Mouse (Mus musculus) CH12.LX (cell line): Measurements from ENCODE around the gene Evi5. TPM values are rescaled to one million over a fixed set of nuclear protein-coding genes. Genes with fewer than 3 reads are reported as not detected.

Experiments used
- DNase-seq: peaks from one replicate; pipeline ENCODE4 v3.0.0-alpha.2; 2013; ENCODE audit errors: extremely low read depth
- H3K27ac ChIP-seq: 2 replicates; pipeline ENCODE4 v1.5.1; 2012; ENCODE audit warnings: low read depth, mild to moderate bottlenecking, control low read depth, moderate library complexity; ENCODE audit not compliant: insufficient read depth
- H3K27me3 ChIP-seq: replicated peaks from 2 replicates; pipeline ENCODE3; 2012; ENCODE audit warnings: inconsistent platforms
- H3K36me3 ChIP-seq, 2 experiments: replicated peaks in 1 of 2; 2 replicates each; pipeline versions ENCODE3 to v1.6.1; 2012; ENCODE audit warnings: inconsistent platforms in 1 of 2, low read length in 1 of 2, mild to moderate bottlenecking in 1 of 2, mixed read lengths in 1 of 2, moderate library complexity in 1 of 2; ENCODE audit not compliant: control insufficient read depth in 1 of 2, insufficient read depth in 1 of 2
- H3K4me1 ChIP-seq, 2 experiments: 2 replicates each; pipeline ENCODE4 v1.6.1; 2012; ENCODE audit warnings: inconsistent platforms in 1 of 2, moderate library complexity in 1 of 2; ENCODE audit not compliant: insufficient read depth in 2 of 2, control insufficient read depth in 1 of 2
- H3K4me2 ChIP-seq: 2 replicates; pipeline ENCODE4 v1.6.1; 2012; ENCODE audit warnings: low read depth, mild to moderate bottlenecking, control low read depth; ENCODE audit not compliant: poor library complexity, insufficient read depth, severe bottlenecking
- H3K4me3 ChIP-seq, 3 experiments: fragments of 150-350 bp in 1 of 3; sonication (generic) in 1 of 3; replicated peaks in 1 of 3; 2 replicates each; pipeline versions ENCODE3 to v1.5.1; 2011 to 2012; ENCODE audit warnings: low read depth in 2 of 3, low read length in 2 of 3, mild to moderate bottlenecking in 2 of 3, moderate library complexity in 2 of 3, control low read depth in 1 of 3, improper control_type of control experiment in 1 of 3, inconsistent platforms in 1 of 3, mixed read lengths in 1 of 3; ENCODE audit not compliant: poor library complexity in 1 of 3
- H3K79me2 ChIP-seq: replicated peaks from 2 replicates; pipeline ENCODE4 v1.6.1; 2012; ENCODE audit warnings: mild to moderate bottlenecking, moderate library complexity; ENCODE audit not compliant: control insufficient read depth, poor library complexity, insufficient read depth, severe bottlenecking; ENCODE audit errors: extremely low read depth
- H3K9ac ChIP-seq: 2 replicates; pipeline ENCODE4 v1.6.1; 2012; ENCODE audit warnings: low read depth, mild to moderate bottlenecking, control low read depth, moderate library complexity; ENCODE audit not compliant: insufficient read depth
- H3K9me3 ChIP-seq: replicated peaks from 2 replicates; pipeline ENCODE3; 2012; ENCODE audit warnings: low read length, inconsistent platforms, mixed read lengths
- BHLHE40 ChIP-seq: IDR thresholded peaks from 2 replicates; pipeline ENCODE4 v1.6.1; 2011; ENCODE audit warnings: mild to moderate bottlenecking, low read depth, low read length, improper control_type of control experiment
- CHD1 ChIP-seq: IDR thresholded peaks from 2 replicates; pipeline ENCODE4 v1.6.1; 2012; ENCODE audit warnings: low read depth, low read length, improper control_type of control experiment, inconsistent platforms
- CTCF ChIP-seq, 2 experiments: IDR thresholded peaks in 1 of 2; conservative IDR thresholded peaks in 1 of 2; 2 replicates each; pipeline ENCODE4 v1.5.1; 2011 to 2012; ENCODE audit warnings: low read depth in 2 of 2, low read length in 2 of 2, improper control_type of control experiment in 1 of 2, inconsistent platforms in 1 of 2, mild to moderate bottlenecking in 1 of 2, moderate library complexity in 1 of 2
- E2F4 ChIP-seq: IDR thresholded peaks from 2 replicates; pipeline ENCODE4 v1.6.1; 2011; ENCODE audit warnings: low read depth, low read length, improper control_type of control experiment; ENCODE audit not compliant: insufficient replicate concordance
- ETS1 ChIP-seq: conservative IDR thresholded peaks from 2 replicates; pipeline ENCODE4 v1.6.1; 2012; ENCODE audit warnings: low read depth, mild to moderate bottlenecking, inconsistent platforms, low read length, improper control_type of control experiment, moderate library complexity
- GABPA ChIP-seq: IDR thresholded peaks from 2 replicates; pipeline ENCODE4 v1.6.1; 2012; ENCODE audit warnings: low read depth, low read length, improper control_type of control experiment, inconsistent platforms; ENCODE audit not compliant: insufficient replicate concordance
- IRF4 ChIP-seq: IDR thresholded peaks from 2 replicates; pipeline ENCODE4 v1.6.1; 2014; ENCODE audit warnings: low read depth, mild to moderate bottlenecking, inconsistent platforms, low read length, improper control_type of control experiment
- JUND ChIP-seq: conservative IDR thresholded peaks from 2 replicates; pipeline ENCODE4 v1.6.1; 2011; ENCODE audit warnings: low read depth, low read length, improper control_type of control experiment
- MAX ChIP-seq: IDR thresholded peaks from 2 replicates; pipeline ENCODE4 v1.6.1; 2011; ENCODE audit warnings: low read length, improper control_type of control experiment
- MAZ ChIP-seq: IDR thresholded peaks from 2 replicates; pipeline ENCODE4 v1.6.1; 2012; ENCODE audit warnings: low read depth, mild to moderate bottlenecking, inconsistent platforms, low read length, improper control_type of control experiment, moderate library complexity
- MXI1 ChIP-seq: IDR thresholded peaks from 2 replicates; pipeline ENCODE4 v1.6.1; 2011; ENCODE audit warnings: mild to moderate bottlenecking, low read depth, low read length, improper control_type of control experiment
- MYC ChIP-seq: IDR thresholded peaks from 2 replicates; pipeline ENCODE4 v1.6.1; 2011; ENCODE audit warnings: low read depth, mild to moderate bottlenecking, improper control_type of control experiment, low read length
- PAX5 ChIP-seq: IDR thresholded peaks from 2 replicates; pipeline ENCODE4 v1.6.1; 2012; ENCODE audit warnings: low read length, inconsistent platforms, mixed read lengths
- RAD21 ChIP-seq: IDR thresholded peaks from 2 replicates; pipeline ENCODE4 v1.6.1; 2011; ENCODE audit warnings: low read depth, mild to moderate bottlenecking, low read length, improper control_type of control experiment, moderate library complexity
- RCOR1 ChIP-seq: conservative IDR thresholded peaks from 2 replicates; pipeline ENCODE4 v1.6.1; 2012; ENCODE audit warnings: low read depth, mild to moderate bottlenecking, inconsistent platforms, low read length, improper control_type of control experiment
- SMC3 ChIP-seq: IDR thresholded peaks from 2 replicates; pipeline ENCODE4 v1.6.1; 2011; ENCODE audit warnings: low read depth, low read length, improper control_type of control experiment
- TBP ChIP-seq: conservative IDR thresholded peaks from 2 replicates; pipeline ENCODE4 v1.6.1; 2011; ENCODE audit warnings: low read depth, low read length, improper control_type of control experiment
- USF2 ChIP-seq: conservative IDR thresholded peaks from 2 replicates; pipeline ENCODE4 v1.6.1; 2011; ENCODE audit warnings: low read depth, low read length, improper control_type of control experiment
- ZMIZ1 ChIP-seq: IDR thresholded peaks from 2 replicates; pipeline ENCODE4 v1.6.1; 2012; ENCODE audit warnings: low read depth, mild to moderate bottlenecking, inconsistent platforms, low read length, improper control_type of control experiment
- ZNF384 ChIP-seq: IDR thresholded peaks from 2 replicates; pipeline ENCODE4 v1.6.1; 2012; ENCODE audit warnings: low read depth, low read length, improper control_type of control experiment, inconsistent platforms
- dilution Hi-C: fragments of 300-500 bp; cut with MboI; formaldehyde crosslinking; loops from 2 replicates; pipeline ENCODE4 v1.14.3; 2020; ENCODE audit warnings: low sequenced_read_pairs; ENCODE audit not compliant: extremely low pct_unique_long_range_greater_than_20kb, extremely low pct_ligation_motif_present
- in situ Hi-C: fragments of 300-500 bp; cut with MboI; formaldehyde crosslinking; loops from 3 replicates; pipeline ENCODE4 v1.14.3; 2019; ENCODE audit warnings: low sequenced_read_pairs, low pct_ligation_motif_present, low pct_unique_long_range_greater_than_20kb, mixed read lengths
- polyA plus RNA-seq: library from polyadenylated mRNA; unstranded; fragments of >175 nt; gene quantifications from 2 replicates; pipeline ENCODE4 v1.2.1, GENCODE M21; 2012; ENCODE audit warnings: low read depth; ENCODE audit not compliant: insufficient read length
- total RNA-seq, 2 experiments: library from RNA; depleted of rRNA; stranded (reverse); fragments of 300-350 nt in 1 of 2; fragments of >200 nt in 1 of 2; gene quantifications; 2 replicates each; pipeline ENCODE4 v1.2.3; 2012 to 2014

Evi5 gene
- total and polyA plus RNA-seq, 3 experiments = 3.2 to 6.3 (median 3.8) TPM

DNA sequence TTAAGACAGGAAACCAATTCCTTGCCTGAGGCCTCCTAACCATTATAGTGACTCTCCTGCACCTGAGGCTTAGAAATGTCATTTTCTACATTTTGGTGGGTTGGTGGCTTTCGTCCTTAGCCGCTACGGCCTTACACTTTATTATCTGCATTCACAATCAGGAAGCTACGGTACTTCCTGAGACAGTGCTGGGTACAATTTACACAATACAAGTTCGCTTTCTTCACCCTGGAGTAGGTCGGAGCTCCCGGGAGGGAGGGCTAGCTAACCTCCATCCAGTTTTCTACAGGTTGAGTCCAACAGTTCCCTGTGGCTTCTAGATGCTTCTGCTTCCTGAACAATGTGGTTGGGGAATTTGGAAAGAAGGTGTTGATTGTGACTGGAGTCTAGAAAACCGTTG is 176.0 kb downstream of the Evi5 start:
- peaks cover 6% of the 10 kb centered on the region for H3K9me3 ChIP-seq
- H3K79me2 ChIP-seq = no peaks in the 10 kb centered on the region
- H3K36me3 ChIP-seq = no peaks in the 10 kb centered on the region
- in situ Hi-C loops (no loop called here), dilution Hi-C loops (no loop called here)
- DNase-seq = no peak
- H3K9ac ChIP-seq = no peak overlapping the region
- H3K27me3 ChIP-seq = no peaks in the 10 kb centered on the region
- peaks cover 10 to 36% of the 10 kb centered on the region in 2 experiments for H3K4me1 ChIP-seq
- no peak overlapping the region for H3K27ac ChIP-seq
- no peak overlapping the region for H3K4me2 ChIP-seq
- no peak overlapping the region for H3K4me3 ChIP-seq
- TF ChIP-seq CHD1 = no peak
- no peak for TF ChIP-seq BHLHE40

DNA sequence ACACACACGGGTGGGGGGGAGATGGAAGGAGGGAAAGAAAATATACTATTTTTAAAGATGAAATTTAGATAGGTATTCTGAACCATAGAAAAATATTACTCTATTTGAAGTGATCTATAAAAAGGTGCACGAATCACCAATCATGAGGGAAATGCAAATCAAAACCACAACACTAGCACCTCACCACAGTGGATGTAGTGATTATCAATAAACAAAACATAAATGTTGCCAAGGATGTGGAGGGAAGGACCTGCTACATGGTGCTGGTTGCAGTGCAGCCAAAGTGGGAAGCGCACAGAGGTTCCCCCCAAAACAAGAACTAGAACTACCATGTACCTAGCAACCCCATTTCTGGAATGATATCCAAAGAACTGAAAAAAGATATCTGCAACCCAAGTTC is 179.9 kb downstream of the Evi5 start:
- no peaks in the 10 kb centered on the region for H3K79me2 ChIP-seq
- H3K4me2 ChIP-seq = no peak overlapping the region
- H3K27me3 ChIP-seq = no peaks in the 10 kb centered on the region
- no peaks in the 10 kb centered on the region for H3K36me3 ChIP-seq
- dilution Hi-C loops = no loop called here
- in situ Hi-C loops = no loop called here
- no peak overlapping the region for H3K4me3 ChIP-seq
- TF ChIP-seq E2F4 = no peak
- no peak for TF ChIP-seq CTCF (conservative IDR thresholded peaks at IDR 0.05 in 1 of 2, IDR thresholded peaks at IDR 0.05 in 1 of 2; ENCODE audit: low read depth in 2 of 2, low read length in 2 of 2)
- no peak for TF ChIP-seq IRF4
- no peak for TF ChIP-seq MAX
- no peak for TF ChIP-seq RCOR1
- no peak for TF ChIP-seq SMC3
- TF ChIP-seq GABPA = no peak
- TF ChIP-seq PAX5 = no peak
- TF ChIP-seq TBP = no peak
- TF ChIP-seq JUND = no peak
- no peak for TF ChIP-seq MXI1
- TF ChIP-seq ZMIZ1 = no peak
- no peak for TF ChIP-seq USF2
- no peak for TF ChIP-seq ZNF384
- TF ChIP-seq MAZ = no peak
- no peak for TF ChIP-seq MYC
- TF ChIP-seq RAD21 = no peak
- no peak for TF ChIP-seq ETS1
- DNase-seq = no peak
- H3K27ac ChIP-seq = no peak overlapping the region
- H3K9me3 ChIP-seq = peaks cover 6% of the 10 kb centered on the region
- peaks cover 0 to 11% of the 10 kb centered on the region in 2 experiments; a peak in 2 of 4 replicates for H3K4me1 ChIP-seq
- H3K9ac ChIP-seq = no peak overlapping the region

Other genes with a start within 250 kb of the Evi5 start
- gene Gfi1, start 149.1 kb downstream of the Evi5 start, total RNA-seq (2012; rRNA removed) = 1.2 and 1.4 TPM in 2 replicates
- 1.5 TPM in 2 replicates for gene Gfi1, start 149.1 kb downstream of the Evi5 start, total RNA-seq (2014; rRNA removed)
- 0.99 and 1.2 TPM in 2 replicates for gene Gfi1, start 149.1 kb downstream of the Evi5 start, polyA plus RNA-seq
- not detected in 2 replicates for gene Ube2d2b, start 45.0 kb downstream of the Evi5 start, total RNA-seq (2012; rRNA removed)
- gene Ube2d2b, start 45.0 kb downstream of the Evi5 start, total RNA-seq (2014; rRNA removed) = not detected in 2 replicates
- not detected in 2 replicates for gene Ube2d2b, start 45.0 kb downstream of the Evi5 start, polyA plus RNA-seq
- 728 and 973 TPM in 2 replicates for gene Rpl5, start 25.4 kb upstream of the Evi5 start, total RNA-seq (2012; rRNA removed)
- gene Rpl5, start 25.4 kb upstream of the Evi5 start, total RNA-seq (2014; rRNA removed) = 368 and 406 TPM in 2 replicates
- gene Rpl5, start 25.4 kb upstream of the Evi5 start, polyA plus RNA-seq = 116 and 236 TPM in 2 replicates
- gene Fam69a, start 112.0 kb upstream of the Evi5 start, total RNA-seq (2012; rRNA removed) = 4.2 and 5.6 TPM in 2 replicates
- 6.5 and 7.8 TPM in 2 replicates for gene Fam69a, start 112.0 kb upstream of the Evi5 start, total RNA-seq (2014; rRNA removed)
- gene Fam69a, start 112.0 kb upstream of the Evi5 start, polyA plus RNA-seq = 14.2 and 25.4 TPM in 2 replicates
- gene Mtf2, start 190.6 kb upstream of the Evi5 start, total RNA-seq (2012; rRNA removed) = 58.7 and 65.2 TPM in 2 replicates
- 76.2 and 86.9 TPM in 2 replicates for gene Mtf2, start 190.6 kb upstream of the Evi5 start, total RNA-seq (2014; rRNA removed)
- gene Mtf2, start 190.6 kb upstream of the Evi5 start, polyA plus RNA-seq = 63.8 and 71.0 TPM in 2 replicates